Mouse (Mus musculus): ENCODE results near the gene Mpg. TPM values are rescaled to one million over a fixed set of nuclear protein-coding genes. Genes with fewer than 3 reads are reported as not detected.

The Mpg gene
- polyA plus RNA-seq, 1 experiment from 2014 or later: 30.8 TPM

DNA sequence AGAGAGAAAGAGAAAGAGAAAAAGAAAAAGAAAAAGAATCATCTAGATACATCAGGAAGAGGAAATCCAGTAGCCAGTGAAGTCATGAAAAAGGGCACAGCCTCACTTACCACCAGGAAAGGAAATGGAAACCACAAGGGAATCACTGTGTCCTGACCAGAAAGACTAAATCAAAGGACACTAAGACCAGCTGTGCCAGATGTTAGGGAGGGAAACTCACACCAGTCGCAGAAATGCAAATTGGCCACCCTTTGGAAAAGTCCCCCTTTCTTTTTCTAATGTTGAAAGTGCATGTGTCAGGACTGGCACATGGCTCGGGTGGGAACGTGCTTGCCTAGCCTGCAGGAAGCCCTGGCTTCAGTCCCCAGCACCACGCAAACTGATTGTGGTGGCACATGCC lies 44.9 kb downstream of the Mpg start:
- Histone ChIP-seq H3K9me3 (no peaks in the 10 kb centered on the region), H3K9ac (no peak overlapping the region), H3K4me1 (replicated peaks) (0 out of 2 replicates have a peak, but pooled peaks cover 3% of the 10 kb centered on the region), H3K4me3 (replicated peaks) (no peak overlapping the region), H3K27ac (no peak overlapping the region), H3K4me2 (replicated peaks) (no peak overlapping the region), H3K36me3 (no peaks in the 10 kb centered on the region), H3K27me3 (replicated peaks) (0 out of 2 replicates have a peak, but pooled peaks cover under 1% of the 10 kb centered on the region)
- 58% methylated on average over 4 of the region's 4 CpGs for WGBS
- no peak for ATAC-seq

DNA sequence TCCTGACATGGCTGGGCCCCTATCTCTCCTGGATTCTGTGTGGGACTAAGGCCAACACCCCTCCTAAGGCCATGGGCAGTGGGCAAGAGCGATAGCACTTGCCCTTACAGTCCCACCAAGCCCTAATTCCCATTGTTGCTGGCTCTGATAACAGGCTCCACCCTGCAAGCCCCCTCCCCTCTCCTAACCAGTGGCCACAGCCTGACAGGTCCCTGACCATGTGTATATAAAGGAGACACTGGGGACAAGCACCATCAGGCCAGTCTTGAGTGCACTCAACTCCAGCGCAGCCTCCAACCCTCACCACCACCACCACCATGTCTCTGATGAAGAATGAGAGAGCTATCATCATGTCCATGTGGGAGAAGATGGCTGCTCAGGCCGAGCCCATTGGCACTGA lies 50.0 kb downstream of the Mpg start, which contains the start of gene Hba-x:
Gene Hba-x (plus strand): TSS at position 54 of the 400 bp plus-strand sequence.
- WGBS: 70% methylated on average over 3 of the region's 3 CpGs
- H3K27ac ChIP-seq: no peak within 1 kb of the TSS
- no peak within 1 kb of the TSS; the same call in 1 of the 2 replicates for H3K9ac ChIP-seq
- no peaks in the 10 kb centered on the region for H3K4me1 ChIP-seq (replicated peaks)
- no peak within 1 kb of the TSS for H3K4me3 ChIP-seq (replicated peaks)
- H3K27me3 ChIP-seq (replicated peaks): peaks cover 22% of the 10 kb centered on the region
- H3K4me2 ChIP-seq (replicated peaks): no peak within 1 kb of the TSS
- H3K9me3 ChIP-seq: no peaks in the 10 kb centered on the region
- H3K36me3 ChIP-seq: no peaks in the 10 kb centered on the region
- ATAC-seq: no peak

DNA sequence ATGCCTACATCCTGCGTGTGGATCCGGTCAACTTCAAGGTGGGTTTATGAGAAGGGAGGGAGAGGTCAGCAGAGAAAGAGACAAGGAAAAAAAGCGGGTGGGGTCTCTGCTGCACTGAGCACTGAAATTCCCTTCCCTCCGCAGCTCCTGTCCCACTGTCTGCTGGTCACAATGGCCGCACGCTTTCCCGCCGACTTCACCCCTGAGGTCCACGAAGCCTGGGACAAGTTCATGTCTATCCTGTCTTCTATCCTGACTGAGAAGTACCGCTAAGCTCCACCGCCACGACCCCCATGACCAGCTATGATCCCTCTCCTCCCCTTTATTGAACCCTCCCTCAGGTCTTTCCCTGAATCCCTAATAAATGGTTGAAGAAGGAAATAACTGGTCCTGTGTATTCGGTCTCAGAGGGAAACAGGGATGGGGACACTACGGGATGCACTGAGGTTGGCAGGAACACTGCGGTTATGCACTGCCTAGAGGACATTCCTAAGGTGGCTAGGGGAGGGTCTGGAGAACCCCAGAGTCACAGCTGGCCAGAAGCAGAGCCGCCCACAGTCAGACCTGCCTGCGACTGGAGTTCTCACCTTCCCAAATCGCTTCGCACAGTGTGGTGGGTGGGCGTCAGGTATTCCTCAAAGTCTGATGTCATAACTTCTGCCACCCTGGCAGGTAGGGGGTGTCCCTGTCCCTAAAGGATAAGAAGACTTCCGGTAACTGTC lies 51.6 kb downstream of the Mpg start:
- Histone ChIP-seq H3K4me3 (replicated peaks) (no peak overlapping the region), H3K4me2 (replicated peaks) (no peak overlapping the region), H3K9ac (no peak overlapping the region), H3K27me3 (replicated peaks) (peaks cover 24% of the 10 kb centered on the region), H3K9me3 (no peaks in the 10 kb centered on the region), H3K27ac (no peak overlapping the region), H3K36me3 (no peaks in the 10 kb centered on the region), H3K4me1 (replicated peaks) (no peaks in the 10 kb centered on the region)
- WGBS: 66% methylated on average over 21 of the region's 21 CpGs
- no peak for ATAC-seq

- H3K27me3 ChIP-seq (replicated peaks): peaks cover 24% of the 10 kb centered on the region
- no peak overlapping the region for H3K4me2 ChIP-seq (replicated peaks)
- H3K4me1 ChIP-seq (replicated peaks): no peaks in the 10 kb centered on the region
- H3K4me3 ChIP-seq (replicated peaks): no peak overlapping the region
- no peak for ATAC-seq
- H3K9ac ChIP-seq: no peak overlapping the region
- no peaks in the 10 kb centered on the region for H3K9me3 ChIP-seq
- 80% methylated on average over 12 of the region's 12 CpGs for WGBS
- no peak overlapping the region for H3K27ac ChIP-seq
- H3K36me3 ChIP-seq: no peaks in the 10 kb centered on the region
Measured at GRCm38 (mm10) chr11:32278458-32278957, 52.2 kb downstream of the Mpg start.

DNA sequence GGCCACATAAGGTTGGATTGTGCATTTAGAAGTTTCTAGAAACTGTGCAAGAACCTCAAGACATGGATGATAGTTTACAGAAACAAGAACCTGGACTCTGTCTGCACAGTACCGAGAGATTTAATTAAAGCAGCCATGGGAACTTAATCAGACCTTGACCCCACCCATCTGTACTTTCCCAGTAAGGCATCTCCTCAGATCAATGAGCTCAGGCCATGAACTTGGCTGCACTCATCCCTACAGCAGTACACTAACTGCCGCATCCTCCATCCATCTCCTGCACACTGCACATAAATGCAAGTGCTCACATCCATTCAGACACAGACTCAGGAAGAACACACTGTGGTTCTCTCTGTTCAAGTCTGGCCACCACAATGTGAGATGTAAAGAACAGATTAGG lies 54.3 kb downstream of the Mpg start:
- no peak overlapping the region for H3K4me3 ChIP-seq (replicated peaks)
- H3K36me3 ChIP-seq: no peaks in the 10 kb centered on the region
- no peak for ATAC-seq
- no peak overlapping the region for H3K4me2 ChIP-seq (replicated peaks)
- no peaks in the 10 kb centered on the region for H3K4me1 ChIP-seq (replicated peaks)
- no peak overlapping the region for H3K9ac ChIP-seq
- 56% methylated on average over 2 of the region's 2 CpGs for WGBS
- no peaks in the 10 kb centered on the region for H3K9me3 ChIP-seq
- H3K27me3 ChIP-seq (replicated peaks): peaks cover 24% of the 10 kb centered on the region
- H3K27ac ChIP-seq: no peak overlapping the region

- 77% methylated on average over 1 of the region's 1 CpGs for WGBS
- H3K4me3 ChIP-seq (replicated peaks): no peak overlapping the region
- no peak overlapping the region for H3K9ac ChIP-seq
- peaks cover 20% of the 10 kb centered on the region for H3K27me3 ChIP-seq (replicated peaks)
- H3K9me3 ChIP-seq: no peaks in the 10 kb centered on the region
- no peak overlapping the region for H3K4me2 ChIP-seq (replicated peaks)
- no peaks in the 10 kb centered on the region for H3K36me3 ChIP-seq
- H3K4me1 ChIP-seq (replicated peaks): no peaks in the 10 kb centered on the region
- ATAC-seq: no peak
- H3K27ac ChIP-seq: no peak overlapping the region
Measured at GRCm38 (mm10) chr11:32281416-32282144, 55.3 kb downstream of the Mpg start.

Other genes with a start within 250 kb of the Mpg start
- 10.0 and 12.0 TPM in 2 replicates for gene Nsg2, start 226.0 kb upstream of the Mpg start, polyA plus RNA-seq (2015; fragmentation: Nextera tagmentation; extraction: Ambion mirVana)
- 0.09 and 0.11 TPM in 2 replicates for gene Il9r, start 26.2 kb upstream of the Mpg start, polyA plus RNA-seq (2015; fragmentation: Nextera tagmentation; extraction: Ambion mirVana)
- 45.1 and 49.1 TPM in 2 replicates for gene Snrnp25, start 21.1 kb upstream of the Mpg start, polyA plus RNA-seq (2015; fragmentation: Nextera tagmentation; extraction: Ambion mirVana)
- 52.8 and 53.5 TPM in 2 replicates for gene Rhbdf1, start 4.2 kb upstream of the Mpg start, polyA plus RNA-seq (2015; fragmentation: Nextera tagmentation; extraction: Ambion mirVana)
- gene Nprl3, start 41.2 kb downstream of the Mpg start, polyA plus RNA-seq (2015; fragmentation: Nextera tagmentation; extraction: Ambion mirVana): 29.4 and 33.6 TPM in 2 replicates
- 36.3 and 48.2 TPM in 2 replicates for gene Hba-x, start 49.9 kb downstream of the Mpg start, polyA plus RNA-seq (2015; fragmentation: Nextera tagmentation; extraction: Ambion mirVana)
- gene Hba-a1, start 57.0 kb downstream of the Mpg start, polyA plus RNA-seq (2015; fragmentation: Nextera tagmentation; extraction: Ambion mirVana): 4,064 and 4,369 TPM in 2 replicates
- 3.0 and 3.3 TPM in 2 replicates for gene Hbq1b, start 60.5 kb downstream of the Mpg start, polyA plus RNA-seq (2015; fragmentation: Nextera tagmentation; extraction: Ambion mirVana)
- 10,966 and 11,197 TPM in 2 replicates for gene Hba-a2, start 70.0 kb downstream of the Mpg start, polyA plus RNA-seq (2015; fragmentation: Nextera tagmentation; extraction: Ambion mirVana)
- 0.40 and 0.68 TPM in 2 replicates for gene Hbq1a, start 73.6 kb downstream of the Mpg start, polyA plus RNA-seq (2015; fragmentation: Nextera tagmentation; extraction: Ambion mirVana)
- gene Sh3pxd2b, start 121.3 kb downstream of the Mpg start, polyA plus RNA-seq (2015; fragmentation: Nextera tagmentation; extraction: Ambion mirVana): 12.9 and 13.5 TPM in 2 replicates
- gene Ubtd2, start 228.9 kb downstream of the Mpg start, polyA plus RNA-seq (2015; fragmentation: Nextera tagmentation; extraction: Ambion mirVana): 29.4 and 34.0 TPM in 2 replicates

All from intestine, embryonic 15.5 days (tissue).